Mouse (Mus musculus) layer of hippocampus, postnatal 10 days (tissue): ENCODE measurements at regions not wholly inside any gene's neighbourhood (a gene's known extent, or its start where the extent isn't known, plus 50 kb on each side); places are given as distances from the start of the nearest gene placed in this dataset.

Experiments
- DNase-seq, 2 experiments: peaks; one replicate each; pipeline ENCODE4 v3.0.0; 2021; ENCODE audit warnings: low spot score in 2 of 2

- DNase-seq, result no peak
Observed at GRCm38 (mm10) chr19:15502315-15502984, 444.7 kb downstream of the Psat1 start.

GRCm38 (mm10) chr19:15495532-15495931, 451.6 kb downstream of the Psat1 start:
- DNase-seq, result no peak

GRCm38 (mm10) chr19:15487576-15487975, 459.6 kb downstream of the Psat1 start:
- no peak for DNase-seq

GRCm38 (mm10) chr19:15481605-15482004, 465.5 kb downstream of the Psat1 start:
- DNase-seq, result no peak

- DNase-seq, result no peak
Observed at GRCm38 (mm10) chr19:15469541-15469940, 477.6 kb downstream of the Psat1 start.

- DNase-seq, result no peak
Observed at GRCm38 (mm10) chr19:15466713-15467112, 480.4 kb downstream of the Psat1 start.

GRCm38 (mm10) chr19:15465063-15465760, 481.9 kb downstream of the Psat1 start:
- no peak for DNase-seq

GRCm38 (mm10) chr19:15457793-15458192, 489.3 kb downstream of the Psat1 start:
- no peak for DNase-seq

- no peak for DNase-seq
Observed at GRCm38 (mm10) chr19:15456943-15457735, 490.0 kb downstream of the Psat1 start.

GRCm38 (mm10) chr19:15448989-15449388, 498.1 kb downstream of the Psat1 start:
- DNase-seq, result no peak

- DNase-seq, result no peak
Observed at GRCm38 (mm10) chr19:15431798-15432197, 515.3 kb downstream of the Psat1 start.

GRCm38 (mm10) chr19:15421311-15421710, 525.8 kb downstream of the Psat1 start:
- DNase-seq, result no peak

GRCm38 (mm10) chr19:15398624-15399023, 548.5 kb downstream of the Psat1 start:
- no peak for DNase-seq

GRCm38 (mm10) chr19:15371682-15372081, 575.5 kb downstream of the Psat1 start:
- DNase-seq, result peak; percentile 5 to 17

- DNase-seq, result no peak
Observed at GRCm38 (mm10) chr19:15366951-15367350, 580.2 kb downstream of the Psat1 start.

GRCm38 (mm10) chr19:15357181-15357580, 590.0 kb downstream of the Psat1 start:
- DNase-seq, result no peak

- no peak for DNase-seq
Observed at GRCm38 (mm10) chr19:15348356-15348755, 598.8 kb downstream of the Psat1 start.

- DNase-seq, result no peak
Observed at GRCm38 (mm10) chr19:15342229-15342628, 604.9 kb downstream of the Psat1 start.

- peak; percentile 24 to 29 for DNase-seq
Observed at GRCm38 (mm10) chr19:15340305-15340983, 606.7 kb downstream of the Psat1 start.

GRCm38 (mm10) chr19:15339979-15340304, 607.2 kb downstream of the Psat1 start:
- no peak for DNase-seq

- DNase-seq, result no peak
Observed at GRCm38 (mm10) chr19:15330155-15330554, 617.0 kb downstream of the Psat1 start.

- peak; percentile 9 to 22 for DNase-seq
Observed at GRCm38 (mm10) chr19:15299474-15299873, 647.7 kb downstream of the Psat1 start.
